ENCODE assay signal across 8 mouse cellular contexts in the genomic region with DNA sequence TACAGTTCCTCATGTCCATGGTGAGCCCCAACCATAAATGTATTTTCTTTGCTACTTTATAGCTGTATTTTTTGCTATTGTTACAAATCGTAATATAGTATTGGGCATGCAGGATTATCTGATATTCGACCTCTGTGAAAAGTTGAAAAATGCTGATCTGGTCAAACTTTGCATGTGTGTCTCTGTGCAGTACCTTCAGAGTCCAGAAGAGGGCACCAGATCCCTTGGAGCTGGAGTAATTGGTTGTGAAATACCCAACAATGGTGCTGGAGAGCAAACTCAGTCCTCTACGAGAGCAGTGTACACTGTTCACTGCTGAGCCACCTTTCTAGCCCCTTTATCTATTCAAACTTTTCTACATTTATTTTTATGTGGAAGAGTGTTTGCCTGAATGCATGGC. TPM values are rescaled to one million over a fixed set of nuclear protein-coding genes. Genes with fewer than 3 reads are reported as not detected.
DNase-seq lines count a peak whose midpoint lies in the region; ATAC-seq and TF ChIP-seq lines count a peak whose summit lies in the region.

No protein-coding gene starts in this region.

- H3K4me2 ChIP-seq in kidney, embryonic 16.5 days (replicated peaks; ENCODE audit: low read depth, low read length) = no peak overlapping the region
- H3K4me2 ChIP-seq in liver, embryonic 13.5 days = no peak overlapping the region

- no peaks in the 10 kb centered on the region for H3K4me1 ChIP-seq in kidney, adult 2 months (ENCODE audit: control insufficient read depth, insufficient read depth, low read length)
- H3K4me1 ChIP-seq in kidney, embryonic 16.5 days (ENCODE audit: insufficient read depth, low read length) = 0 out of 2 replicates have a peak, but pooled peaks cover 2% of the 10 kb centered on the region
- H3K4me1 ChIP-seq in liver, embryonic 13.5 days (replicated peaks) = no peaks in the 10 kb centered on the region

- TF ChIP-seq POLR2A in kidney, adult 2 months (IDR thresholded peaks at IDR 0.05; ENCODE audit: low read depth, low read length) = no peak

- peak; percentile 72 for DNase-seq in kidney, adult 2 months
- DNase-seq in MN1 (ENCODE audit: low spot score) = peak; percentile 47
- DNase-seq in c-Kit-positive CD71-positive TER-119-negative erythroid progenitor cells, embryonic 14.5 days (ENCODE audit: low read depth) = peak; percentile 60
- DNase-seq in heart, postnatal 10 days = peak; percentile 65 to 82
- DNase-seq in liver, embryonic 13.5 days = peak; percentile 55
- DNase-seq in retina, postnatal 7 days (ENCODE audit: low read depth, low spot score) = peak; percentile 20
- peak; percentile 38 for DNase-seq in yolk sac, embryonic 10.5 days (ENCODE audit: low spot score)

- H3K4me3 ChIP-seq in kidney, adult 2 months (ENCODE audit: insufficient read depth, low read depth, low read length) = no peak overlapping the region
- H3K4me3 ChIP-seq in kidney, embryonic 16.5 days (ENCODE audit: low read length) = no peak overlapping the region
- H3K4me3 ChIP-seq in liver, embryonic 13.5 days (replicated peaks) = no peak overlapping the region

- no peak for ATAC-seq in kidney, embryonic 16.5 days (ENCODE audit: low FRiP score, low TSS enrichment)
- ATAC-seq in liver, embryonic 13.5 days (ENCODE audit: low read depth) = peak; percentile 48

- H3K27ac ChIP-seq in kidney, adult 2 months (ENCODE audit: insufficient read depth, low read depth, low read length) = no peak overlapping the region
- no peak overlapping the region for H3K27ac ChIP-seq in kidney, embryonic 16.5 days (ENCODE audit: low read length)
- H3K27ac ChIP-seq in liver, embryonic 13.5 days = no peak overlapping the region

- peaks cover 7% of the 10 kb centered on the region for H3K9me3 ChIP-seq in kidney, embryonic 16.5 days (ENCODE audit: low read length)
- no peaks in the 10 kb centered on the region for H3K9me3 ChIP-seq in liver, embryonic 13.5 days (replicated peaks)

- peak; percentile 82 for TF ChIP-seq CTCF in kidney, adult 2 months (conservative IDR thresholded peaks at IDR 0.05; ENCODE audit: insufficient read depth, insufficient read length, low read depth, low read length)

- no peaks in the 10 kb centered on the region; the same call in none of the 2 replicates for H3K36me3 ChIP-seq in kidney, adult 2 months (ENCODE audit: control insufficient read depth, insufficient read depth, low read length)
- H3K36me3 ChIP-seq in kidney, embryonic 16.5 days (ENCODE audit: insufficient read depth, low read length) = peaks cover 19% of the 10 kb centered on the region
- H3K36me3 ChIP-seq in liver, embryonic 13.5 days = peaks cover 60% of the 10 kb centered on the region

- 55% methylated on average over 3 of the region's 3 CpGs for WGBS in kidney, adult 2 months
- 72% methylated on average over 3 of the region's 3 CpGs for WGBS in kidney, embryonic 16.5 days
- 42% methylated on average over 3 of the region's 3 CpGs for WGBS in liver, embryonic 13.5 days (ENCODE audit: insufficient replicate concordance)

- intact Hi-C loops in heart, postnatal 10 days (cut with DNase I) = loop anchor here (1.0 to 5.0 kb wide), 4 partner anchors 92 to 200 kb away; no protein-coding TSS in a partner anchor

- H3K9ac ChIP-seq in kidney, embryonic 16.5 days (replicated peaks; ENCODE audit: low read length) = no peak overlapping the region
- H3K9ac ChIP-seq in liver, embryonic 13.5 days = no peak overlapping the region

- no peaks in the 10 kb centered on the region for H3K27me3 ChIP-seq in kidney, adult 2 months (replicated peaks; ENCODE audit: control insufficient read depth, insufficient read depth, low read length)
- H3K27me3 ChIP-seq in kidney, embryonic 16.5 days (ENCODE audit: insufficient read depth, low read length) = no peaks in the 10 kb centered on the region
- no peaks in the 10 kb centered on the region for H3K27me3 ChIP-seq in liver, embryonic 13.5 days

RNA-seq across cellular contexts. Expression of gene Rexo2, which starts 13.6 kb away (rescaled TPM):
- 73.1 and 77.4 TPM in 2 replicates for polyA plus RNA-seq in kidney, adult 2 months (2012; rRNA removed)
- polyA plus RNA-seq in kidney, embryonic 16.5 days (2015; fragmentation: Nextera tagmentation; extraction: Ambion mirVana) = 110 and 118 TPM in 2 replicates
- 10 to 100 TPM; 65.3 to 67.9 TPM for total RNA-seq in heart, postnatal 10 days (2021)
- polyA plus RNA-seq in liver, embryonic 13.5 days (2015; fragmentation: Nextera tagmentation; extraction: Ambion mirVana) = 153 and 162 TPM in 2 replicates

RNA-seq across cellular contexts. Expression of gene Rbm7, which starts 28.3 kb away (rescaled TPM):
- polyA plus RNA-seq in kidney, adult 2 months (2012; rRNA removed) = 22.7 and 23.9 TPM in 2 replicates
- 122 and 126 TPM in 2 replicates for polyA plus RNA-seq in kidney, embryonic 16.5 days (2015; fragmentation: Nextera tagmentation; extraction: Ambion mirVana)
- 10 to 100 TPM; 30.6 to 34.9 TPM for total RNA-seq in heart, postnatal 10 days (2021)
- polyA plus RNA-seq in liver, embryonic 13.5 days (2015; fragmentation: Nextera tagmentation; extraction: Ambion mirVana) = 65.7 and 76.7 TPM in 2 replicates

RNA-seq across cellular contexts. Expression of gene Gm5617, which starts 28.4 kb away (rescaled TPM):
- 159 and 174 TPM in 2 replicates for polyA plus RNA-seq in kidney, adult 2 months (2012; rRNA removed)
- polyA plus RNA-seq in kidney, embryonic 16.5 days (2015; fragmentation: Nextera tagmentation; extraction: Ambion mirVana) = 31.5 and 34.6 TPM in 2 replicates
- total RNA-seq in heart, postnatal 10 days (2021) = 10 to 100 TPM; 26.4 TPM
- 16.2 and 17.3 TPM in 2 replicates for polyA plus RNA-seq in liver, embryonic 13.5 days (2015; fragmentation: Nextera tagmentation; extraction: Ambion mirVana)

Comparison
In these comparisons a context has a peak if more than half of its experiments do, and no peak if none do; other contexts are left out.
1. DNase-seq: peak in every context shown above with its lines; median percentile 74 in heart, postnatal 10 days; 72 in kidney, adult 2 months; 60 in c-Kit-positive CD71-positive TER-119-negative erythroid progenitor cells, embryonic 14.5 days; 55 in liver, embryonic 13.5 days; 47 in MN1; 38 in yolk sac, embryonic 10.5 days; 20 in retina, postnatal 7 days.